Mouse (Mus musculus) liver (tissue): ENCODE data around the gene Arhgap6.

Experiments used
- DNase-seq: peaks from one replicate; pipeline ENCODE4 v3.0.0-alpha.2; 2020; ENCODE audit warnings: mixed read lengths

Gene Arhgap6

DNA sequence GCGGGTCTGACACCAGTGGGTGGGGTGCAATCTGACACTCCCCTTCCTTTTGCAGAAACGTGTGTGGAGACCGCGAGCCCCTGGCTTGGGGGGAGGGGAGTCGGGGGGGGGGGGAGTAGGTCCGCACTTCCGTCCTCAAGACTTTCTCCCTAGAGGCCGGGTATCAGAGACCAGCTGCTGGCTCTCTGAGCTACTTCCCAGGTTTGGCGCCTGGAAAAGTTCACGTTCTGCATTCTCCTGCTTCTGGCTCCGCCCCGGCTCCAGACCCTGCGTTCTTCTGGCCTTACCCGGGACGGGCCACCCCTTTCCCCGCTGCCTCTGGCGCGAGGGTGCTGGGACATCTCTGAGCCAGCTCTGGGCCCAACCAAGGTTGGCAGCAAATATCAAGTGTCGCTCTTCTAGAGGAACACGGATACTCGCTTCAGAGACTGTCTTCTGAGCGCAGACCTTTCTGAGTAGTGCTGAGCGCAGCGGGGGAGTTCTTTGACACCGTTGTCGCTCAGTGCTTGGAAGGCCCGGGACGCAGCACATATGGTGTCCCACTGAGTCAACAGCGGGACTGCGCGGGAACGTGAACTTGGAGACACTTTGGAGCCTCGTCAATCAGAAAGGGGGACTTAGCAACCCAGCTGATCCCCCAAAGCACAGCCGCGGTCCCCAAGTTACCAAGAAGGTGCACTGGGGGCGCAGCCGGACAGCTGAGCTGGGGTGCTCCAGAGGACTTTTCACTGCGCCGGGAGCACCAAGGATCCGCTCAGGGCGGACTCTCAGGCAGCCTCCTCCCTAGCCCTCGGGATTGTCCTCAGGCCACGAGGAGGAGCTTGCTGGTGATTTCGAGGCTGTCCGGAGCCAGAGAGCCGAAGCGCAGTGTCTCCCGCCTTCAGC, at the start of gene Arhgap6:
Gene Arhgap6 (plus strand): TSS at position 126 of the 885 bp plus-strand sequence.
- peak; percentile 13 for DNase-seq

DNA sequence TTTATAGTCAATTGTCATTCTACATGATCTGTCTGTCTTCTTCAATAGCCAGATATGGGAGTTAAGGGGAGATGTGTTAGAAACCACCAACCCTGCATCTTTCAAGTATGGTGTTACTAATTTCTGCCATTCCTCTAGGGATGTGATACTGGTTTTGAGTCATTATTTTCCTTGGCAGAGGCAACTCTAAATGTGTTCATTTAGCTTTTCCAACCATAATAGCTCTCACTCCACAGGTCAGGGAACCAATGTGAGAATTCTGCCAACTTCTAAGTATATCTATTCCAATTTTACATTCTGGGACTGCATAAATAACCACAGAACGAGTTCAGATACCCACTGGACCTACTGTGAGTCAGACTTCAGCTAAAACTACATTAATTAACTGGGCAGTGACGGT, 47.9 kb upstream of the Arhgap6 start:
- DNase-seq = no peak

DNA sequence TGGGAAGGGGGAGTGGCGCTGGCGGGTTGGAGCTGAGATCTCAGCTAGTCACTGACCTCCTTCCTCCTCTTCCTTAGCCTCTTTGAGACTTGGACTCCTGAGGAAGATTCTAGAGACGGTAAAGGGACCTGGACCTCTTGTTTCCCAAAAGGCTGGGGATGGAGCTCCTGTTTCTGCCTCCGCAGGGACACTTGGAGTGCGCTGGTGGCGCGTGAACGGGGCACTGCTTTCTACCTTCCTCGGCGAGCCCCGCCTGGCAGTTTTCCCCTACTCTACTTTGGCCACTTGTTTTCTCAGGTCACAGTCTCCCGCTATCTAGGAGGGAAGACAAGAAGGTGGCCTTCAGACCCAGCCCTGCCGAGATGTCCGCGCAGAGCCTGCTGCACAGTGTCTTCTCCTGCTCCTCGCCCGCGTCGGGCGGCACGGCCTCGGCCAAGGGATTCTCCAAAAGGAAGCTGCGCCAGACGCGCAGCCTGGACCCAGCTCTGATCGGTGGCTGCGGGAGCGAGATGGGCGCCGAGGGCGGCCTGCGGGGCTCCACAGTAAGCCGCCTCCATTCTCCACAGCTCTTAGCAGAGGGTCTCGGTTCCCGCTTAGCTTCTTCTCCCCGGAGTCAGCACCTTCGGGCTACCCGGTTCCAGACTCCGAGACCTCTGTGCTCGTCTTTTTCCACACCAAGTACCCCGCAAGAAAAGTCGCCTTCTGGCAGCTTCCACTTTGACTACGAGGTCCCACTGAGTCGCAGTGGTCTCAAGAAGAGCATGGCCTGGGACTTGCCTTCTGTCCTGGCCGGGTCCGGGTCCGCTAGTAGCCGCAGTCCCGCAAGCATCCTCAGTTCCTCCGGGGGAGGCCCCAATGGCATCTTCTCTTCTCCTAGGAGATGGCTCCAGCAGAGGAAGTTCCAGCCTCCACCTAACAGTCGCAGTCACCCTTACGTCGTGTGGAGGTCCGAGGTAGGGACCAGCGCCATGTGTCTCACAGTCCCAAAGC, 1.3 kb downstream of the Arhgap6 start:
- DNase-seq = peak; percentile 4

DNA sequence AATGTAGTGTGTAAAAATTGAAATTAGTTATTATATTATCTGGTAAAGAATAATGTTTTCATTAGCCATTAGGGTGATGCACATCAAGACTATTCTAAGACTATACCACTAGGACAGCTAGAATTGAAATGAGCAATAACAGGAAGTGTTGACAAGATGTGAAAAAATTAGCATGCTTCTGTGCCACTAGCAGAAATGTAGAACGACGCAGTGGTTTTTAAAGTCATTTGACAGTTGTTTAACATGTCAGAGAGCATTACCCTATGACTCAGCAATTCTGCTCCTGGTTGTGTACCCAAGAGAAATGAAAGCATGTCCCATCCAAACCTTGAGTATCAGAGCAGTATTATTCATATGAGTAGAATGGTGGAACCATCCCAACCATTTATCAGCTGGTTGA, 9.8 kb downstream of the Arhgap6 start:
- no peak for DNase-seq

DNA sequence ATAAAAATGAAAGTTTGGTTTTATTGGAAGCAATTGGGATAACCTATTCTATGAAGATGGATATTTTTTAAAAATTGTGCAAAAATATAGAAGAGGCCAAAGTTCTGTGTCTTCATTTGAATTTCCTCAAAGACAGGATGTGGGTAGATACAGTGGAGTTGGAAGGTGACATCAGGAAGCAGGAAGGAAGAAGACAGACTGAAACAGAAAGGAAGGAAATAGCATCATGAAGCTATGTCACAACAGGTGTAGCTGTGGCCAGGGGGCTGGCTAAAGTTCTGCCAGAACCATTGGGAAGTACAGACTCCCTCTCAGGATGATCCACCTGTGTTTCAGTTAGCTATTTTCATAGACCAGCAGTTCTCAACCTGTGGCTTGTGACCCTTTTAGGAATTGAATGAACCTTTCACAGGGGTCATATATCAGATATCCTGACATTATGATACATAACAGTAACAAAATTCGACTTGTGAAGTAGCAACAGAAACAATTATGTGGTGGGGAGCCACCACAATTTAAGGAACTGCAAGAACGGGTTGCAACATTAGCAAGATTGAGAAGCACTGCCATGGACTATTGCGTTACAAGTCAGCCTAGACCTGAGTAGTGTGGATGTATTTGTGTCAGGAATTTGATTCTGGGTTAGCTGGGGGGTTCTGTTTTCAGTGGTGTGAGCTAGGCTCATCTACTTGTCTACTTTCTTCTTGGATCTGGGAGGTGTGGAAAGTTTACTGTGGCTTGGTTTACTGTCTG, 15.8 kb downstream of the Arhgap6 start:
- DNase-seq = no peak

DNA sequence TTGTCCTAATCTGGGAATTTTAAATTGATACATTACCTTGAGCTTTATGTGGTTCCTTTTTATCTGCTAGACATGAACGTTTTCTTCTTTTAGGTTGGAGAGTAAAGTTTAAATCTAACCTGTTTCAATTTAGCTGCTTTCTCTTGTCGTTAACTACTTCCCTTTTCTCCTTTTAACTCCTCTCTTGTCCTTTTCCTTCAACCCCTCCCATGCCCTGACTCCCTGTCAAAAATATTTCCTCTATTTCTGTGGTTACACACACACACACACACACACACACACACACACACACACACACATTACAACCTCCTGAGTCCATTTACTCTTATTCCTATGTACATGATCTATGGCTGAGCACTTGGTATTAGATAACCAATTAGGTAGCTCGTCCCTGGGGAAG, 24.0 kb downstream of the Arhgap6 start:
- DNase-seq = no peak

DNA sequence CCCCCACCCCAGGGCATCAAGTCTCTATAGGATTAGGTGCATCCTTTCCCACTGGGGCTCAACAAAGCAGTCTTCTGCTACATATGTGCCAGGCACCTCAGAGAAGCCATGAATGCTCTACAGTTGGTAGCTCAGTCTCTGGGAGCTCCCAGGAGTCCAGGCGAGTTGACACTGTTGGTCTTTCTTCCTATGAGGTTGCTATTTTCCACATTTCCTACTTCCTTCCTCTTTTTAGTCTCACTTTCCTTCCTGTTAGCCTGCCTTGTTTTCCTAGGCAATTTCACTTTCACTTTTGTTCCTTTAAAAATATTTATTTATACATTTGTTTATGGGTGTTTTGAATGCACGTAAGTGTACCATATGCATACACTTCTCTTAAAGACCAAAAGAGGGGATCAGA, 29.3 kb downstream of the Arhgap6 start:
- DNase-seq = no peak

DNA sequence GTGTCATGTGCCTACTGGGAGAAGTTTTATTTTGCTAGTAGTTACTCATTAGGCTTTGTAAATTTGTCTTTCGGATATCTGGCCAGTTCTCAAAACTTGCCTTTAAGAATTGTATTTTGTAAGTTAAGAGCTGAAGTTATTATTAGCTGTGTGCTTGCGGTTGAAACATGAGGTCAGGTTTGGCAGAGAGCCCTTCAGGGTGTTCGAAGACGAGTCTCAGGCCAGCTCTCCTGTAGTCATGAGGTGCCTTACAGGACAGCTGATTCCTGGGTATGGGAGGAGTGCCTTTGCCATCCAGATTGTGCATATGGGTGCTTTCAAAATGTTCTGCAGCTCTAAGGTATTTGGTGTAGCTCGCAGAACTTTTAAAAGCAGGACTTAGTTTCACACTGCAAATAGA, 37.4 kb downstream of the Arhgap6 start:
- no peak for DNase-seq

DNA sequence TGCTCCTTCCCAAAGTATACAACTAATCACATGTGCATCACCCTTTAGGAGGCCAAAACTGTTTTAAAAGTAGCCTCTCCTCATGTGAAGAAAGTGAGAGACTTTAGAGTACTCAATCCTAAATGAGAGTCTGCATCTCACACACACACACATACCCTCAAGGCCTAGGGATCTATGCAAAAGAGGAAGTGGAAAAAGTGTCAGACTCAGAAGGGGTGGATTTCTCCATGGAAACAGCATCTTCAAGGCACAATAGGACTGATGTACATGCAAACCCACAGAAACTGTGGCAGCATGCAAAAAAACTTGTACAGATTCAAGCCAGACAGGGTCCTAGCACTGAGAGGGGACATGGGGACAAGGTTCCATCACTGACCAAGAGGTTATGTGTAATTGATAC, 53.2 kb downstream of the Arhgap6 start:
- DNase-seq = no peak

DNA sequence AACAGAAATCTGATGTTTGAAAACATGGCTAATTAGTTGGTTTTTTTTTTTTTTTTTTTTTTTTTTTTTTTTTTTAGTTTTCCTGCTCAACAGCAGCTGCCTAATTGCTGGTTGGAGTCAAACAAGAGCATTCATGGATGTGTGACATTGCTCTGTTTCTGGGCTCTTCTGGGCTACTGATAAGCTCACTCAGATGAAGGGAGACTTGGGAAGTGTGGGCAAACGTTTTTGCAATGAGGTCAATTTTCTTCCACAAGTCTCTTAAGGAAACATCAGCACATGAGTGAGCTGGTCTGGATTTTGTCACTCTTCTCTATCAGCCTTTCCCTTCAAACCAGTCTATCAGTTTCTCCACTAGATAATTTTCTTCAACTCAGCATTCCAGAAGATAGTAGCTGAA, 79.8 kb downstream of the Arhgap6 start:
- no peak for DNase-seq

DNA sequence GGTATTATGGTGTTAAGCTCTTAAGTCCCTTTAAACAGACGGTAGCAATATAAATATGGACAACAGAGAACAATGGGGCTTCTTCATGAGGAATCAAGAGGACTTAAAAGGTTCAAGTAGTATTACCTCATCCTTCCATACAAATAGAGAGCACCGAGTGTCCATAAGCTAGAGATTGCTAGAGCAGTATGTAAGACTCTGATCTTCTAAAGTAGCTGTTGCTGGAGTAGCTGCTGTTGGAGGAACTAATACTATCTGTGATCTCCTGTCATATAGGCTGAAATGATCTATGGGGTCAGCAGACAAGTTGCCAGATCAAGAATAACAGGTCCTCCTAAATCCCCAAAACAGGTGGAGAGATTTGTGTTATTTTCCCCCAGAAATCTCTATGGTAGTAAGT, 108.7 kb downstream of the Arhgap6 start:
- DNase-seq = no peak

DNA sequence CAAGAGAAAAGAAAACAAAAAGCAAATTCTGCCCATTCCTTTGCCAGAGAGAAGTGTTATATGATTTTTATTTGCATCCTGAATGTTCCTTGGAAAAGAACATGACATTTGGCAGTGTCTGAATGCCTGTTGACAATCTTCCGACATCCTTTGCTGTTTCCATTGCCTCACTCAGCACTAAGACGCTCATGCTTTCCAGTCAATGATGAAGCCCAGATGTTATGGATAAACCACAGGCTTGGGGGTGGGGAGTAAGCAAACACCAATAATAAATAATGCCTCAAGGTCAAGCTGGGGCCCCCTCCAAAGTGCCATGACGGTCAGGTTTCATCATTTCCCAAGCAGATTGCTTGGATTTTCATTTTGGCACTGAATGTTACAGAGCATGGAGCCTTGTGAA, 109.2 kb downstream of the Arhgap6 start:
- DNase-seq = no peak

DNA sequence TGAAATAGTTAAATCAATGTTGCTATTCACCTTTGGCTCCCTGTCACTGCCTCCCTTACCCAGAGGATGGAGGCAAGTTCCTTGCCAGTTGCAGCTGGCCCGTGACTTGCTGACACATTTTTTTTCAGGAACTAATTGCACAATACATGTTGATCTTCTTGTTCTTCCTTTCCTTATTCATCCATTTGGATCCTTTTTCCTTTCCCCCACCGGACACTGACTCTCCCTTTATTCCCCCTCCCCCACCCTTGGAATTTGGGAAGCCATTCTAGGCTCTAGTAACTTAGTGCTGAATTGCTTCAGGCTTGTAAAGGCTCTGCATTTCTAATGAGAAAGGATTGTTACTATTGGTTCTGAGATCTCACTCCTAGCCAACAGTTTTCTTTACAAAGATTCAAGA, 112.7 kb downstream of the Arhgap6 start:
- no peak for DNase-seq

DNA sequence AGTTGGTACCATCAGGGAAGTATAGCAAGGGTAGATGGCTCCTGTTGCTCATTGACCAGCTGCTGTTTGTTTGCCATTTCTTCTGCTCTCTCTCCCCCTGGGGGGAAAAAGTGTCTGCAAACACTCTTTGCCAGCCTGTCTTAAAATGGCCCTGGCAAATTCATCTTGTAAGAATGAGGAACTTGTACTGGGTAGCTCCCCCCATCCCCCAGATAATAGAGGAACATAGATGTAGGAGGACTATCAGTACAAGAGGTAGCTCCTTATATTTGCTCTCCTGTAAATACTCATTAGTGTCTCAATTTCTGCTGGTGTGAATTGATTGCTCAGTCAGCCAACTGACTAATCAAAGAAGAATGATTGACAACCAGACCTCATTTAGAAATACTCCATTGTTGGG, 118.6 kb downstream of the Arhgap6 start:
- DNase-seq = no peak

DNA sequence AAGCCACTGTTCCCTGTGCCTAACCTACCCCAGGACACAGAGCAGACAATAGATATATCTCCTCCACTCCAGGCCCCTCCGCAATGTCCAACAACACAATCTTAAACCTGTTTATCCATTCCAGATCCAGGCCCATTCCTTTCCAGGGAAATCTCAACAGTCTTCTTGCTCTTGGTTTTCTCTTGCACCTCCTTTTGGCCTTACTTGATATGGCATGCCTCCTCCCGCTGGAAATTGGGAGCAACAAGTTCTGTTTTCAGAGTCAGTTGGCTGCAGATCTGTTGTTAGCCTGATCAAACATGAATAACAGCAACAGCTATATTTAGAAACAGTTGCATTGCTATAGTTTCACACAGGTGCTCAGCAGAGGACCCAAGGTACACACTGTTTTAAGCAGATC, 126.0 kb downstream of the Arhgap6 start:
- DNase-seq = no peak

DNA sequence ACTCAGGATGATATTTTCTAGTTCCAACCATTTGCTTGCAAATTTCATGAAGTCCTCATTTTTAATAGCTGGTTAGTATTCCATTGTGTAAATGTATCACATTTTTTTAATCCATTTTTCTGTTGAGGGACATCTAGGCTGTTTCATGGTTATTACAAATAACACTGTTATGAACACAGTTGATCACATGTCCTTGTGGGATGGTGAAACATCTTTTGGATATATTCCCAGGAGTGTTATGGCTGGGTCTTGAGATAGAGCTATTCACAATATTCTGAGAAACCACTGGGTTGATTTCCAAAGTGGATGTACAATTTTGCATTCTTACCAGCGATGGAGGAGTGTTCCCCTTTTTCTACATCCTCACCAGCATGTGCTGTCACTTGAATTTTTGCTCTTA, 137.5 kb downstream of the Arhgap6 start:
- DNase-seq = no peak

DNA sequence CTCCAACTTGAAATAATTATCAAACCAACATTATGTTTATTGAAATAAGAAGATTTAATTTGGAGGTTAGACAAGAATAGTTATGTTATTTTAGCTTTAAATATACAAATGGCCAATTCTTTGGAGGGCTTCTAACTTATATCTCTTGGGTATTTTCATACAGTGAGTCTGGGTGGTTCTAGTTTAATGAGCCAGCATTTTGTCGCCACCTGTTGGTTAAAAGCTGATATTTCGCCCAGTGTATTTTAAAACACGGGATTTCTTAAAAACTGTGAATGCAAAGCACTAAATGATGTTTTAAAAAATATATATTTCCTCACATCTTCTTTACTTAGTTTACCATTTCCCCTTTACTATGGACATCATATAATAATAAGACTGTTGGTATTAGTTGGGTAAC, 140.5 kb downstream of the Arhgap6 start:
- no peak for DNase-seq

DNA sequence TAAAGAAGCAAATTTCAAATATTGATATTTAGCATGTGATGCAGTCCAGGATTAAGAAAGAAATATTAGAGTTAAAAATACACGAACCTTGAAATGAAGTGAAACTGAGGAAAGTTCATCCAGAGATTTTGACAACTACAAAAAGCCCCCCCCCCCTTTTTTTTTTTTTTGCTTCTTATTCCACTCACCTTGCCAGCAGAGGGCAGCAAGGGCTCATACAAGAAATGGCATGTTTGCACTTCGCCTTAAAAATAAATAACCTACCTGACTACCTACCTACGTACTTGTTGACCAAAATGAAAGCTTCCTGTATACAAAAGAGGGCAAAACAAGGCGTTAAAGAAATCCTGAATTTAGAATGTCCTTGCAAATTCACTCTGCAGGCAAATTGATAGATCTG, 143.0 kb downstream of the Arhgap6 start:
- DNase-seq = peak; percentile 10

DNA sequence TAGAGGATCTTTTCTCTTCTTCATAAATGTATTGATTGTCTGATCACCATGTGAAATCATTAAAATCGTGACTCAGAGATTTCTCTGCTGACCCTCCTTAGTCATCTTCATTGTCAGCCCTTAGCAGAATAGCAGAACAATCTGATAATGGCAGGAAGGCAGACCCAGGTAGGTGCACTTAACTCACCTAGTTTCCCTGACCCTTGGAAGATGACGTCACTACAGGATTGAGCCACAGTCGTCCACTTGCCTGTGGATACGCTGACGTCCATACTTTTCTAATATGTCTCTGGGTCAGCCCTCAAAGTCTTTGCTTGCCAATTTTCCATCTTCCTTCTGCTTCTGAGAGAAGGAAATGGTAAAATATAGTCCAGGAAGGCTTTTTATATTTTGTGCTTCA, 146.8 kb downstream of the Arhgap6 start:
- DNase-seq = no peak

DNA sequence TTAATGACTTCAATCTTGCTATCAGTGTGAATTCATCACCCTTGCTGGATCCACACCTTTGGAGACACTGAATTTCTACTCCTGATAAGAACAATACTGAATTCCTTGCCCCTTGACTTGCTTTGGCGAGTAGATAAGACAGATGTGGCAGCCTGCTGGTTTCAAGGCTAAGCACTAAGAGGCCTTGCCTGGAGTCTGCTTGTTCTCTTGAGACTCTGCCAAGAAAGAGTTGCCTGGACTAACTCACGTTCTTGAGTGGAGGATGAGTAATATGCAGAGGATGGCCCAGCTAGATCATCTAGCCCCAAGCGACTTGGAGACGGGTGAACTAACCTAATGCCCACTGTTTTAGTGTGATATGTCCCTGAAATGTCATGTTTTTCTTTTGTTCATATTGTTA, 148.3 kb downstream of the Arhgap6 start:
- DNase-seq = no peak

DNA sequence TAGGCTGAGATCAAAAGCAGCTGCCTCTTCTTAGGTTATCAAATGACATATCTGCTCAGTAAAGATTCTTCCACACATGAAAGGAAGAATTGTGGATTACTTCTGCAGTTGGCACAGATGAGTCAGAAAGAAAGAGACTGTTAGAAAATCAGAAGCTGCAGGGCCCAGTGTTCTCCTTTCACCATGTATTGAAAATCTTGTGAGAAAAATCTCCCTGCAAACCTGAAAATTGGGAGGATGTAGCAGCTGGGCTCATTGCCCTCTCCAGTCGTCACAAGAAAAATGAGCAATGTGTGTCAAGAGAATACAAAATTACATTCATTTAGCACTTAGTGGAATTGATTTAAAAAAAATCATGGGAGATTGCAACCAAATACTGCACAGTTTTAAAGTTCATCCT, 180.5 kb downstream of the Arhgap6 start:
- DNase-seq = no peak

DNA sequence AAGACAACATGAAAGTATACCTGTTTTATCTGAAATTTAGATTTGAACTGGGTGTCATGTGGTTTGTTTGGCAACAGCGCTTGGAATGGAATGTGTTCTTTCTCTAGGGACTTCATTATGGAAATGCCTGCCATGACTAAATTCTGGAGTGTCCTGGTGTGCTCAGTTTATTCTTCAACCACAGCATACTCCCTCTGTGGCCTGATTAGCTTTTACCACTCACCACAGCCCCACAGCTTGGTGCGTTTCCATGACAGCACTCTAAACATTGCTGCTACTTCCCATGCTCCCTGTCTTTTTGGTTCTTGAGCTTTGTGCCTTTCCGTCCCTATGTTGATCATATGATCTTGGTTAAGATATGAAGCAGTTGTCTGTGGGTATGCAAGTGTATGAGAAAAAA, 182.9 kb downstream of the Arhgap6 start:
- DNase-seq = no peak

DNA sequence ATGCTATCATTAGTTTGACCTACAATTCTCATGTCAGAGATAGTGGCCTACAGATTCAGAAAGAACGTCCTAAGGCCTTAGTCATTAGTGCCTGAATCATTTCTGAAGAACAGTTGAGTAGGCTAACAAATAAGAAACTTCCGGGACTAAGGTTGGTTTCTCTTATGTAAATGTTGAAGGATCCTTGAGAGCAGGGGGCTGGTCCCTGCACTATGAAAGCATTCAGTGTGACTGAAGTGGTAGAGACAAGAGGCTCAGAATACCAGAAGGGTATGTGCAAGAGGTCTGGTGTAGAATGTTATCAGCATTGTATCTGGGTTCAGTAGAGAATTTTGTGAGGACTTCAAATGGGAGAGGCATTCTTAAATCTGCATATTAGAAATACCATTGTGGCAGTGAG, 185.5 kb downstream of the Arhgap6 start:
- DNase-seq = no peak
